Mouse (Mus musculus) neural tube, embryonic 11.5 days (tissue): ENCODE data around the gene Rpn2. TPM values are rescaled to one million over a fixed set of nuclear protein-coding genes. Genes with fewer than 3 reads are reported as not detected.

ENCODE experiments used
- ATAC-seq: fragments of 200-750 bp; cut with Nextera tagmentation; 2 replicates; pipeline ENCODE4 v1.8.0; 2017; ENCODE audit warnings: moderate number of reproducible peaks, mild to moderate bottlenecking, moderate TSS enrichment, moderate library complexity; ENCODE audit not compliant: insufficient read depth, low FRiP score, low TSS enrichment
- DNase-seq: peaks from one replicate; pipeline ENCODE4 v3.0.0-alpha.2; 2015; ENCODE audit warnings: low spot score
- H3K27ac ChIP-seq: fragments of 300-500 bp; sonication (generic); 2 replicates; pipeline ENCODE4 v1.5.1; 2014; ENCODE audit warnings: low read depth, mild to moderate bottlenecking, low read length
- H3K27me3 ChIP-seq: fragments of 300-500 bp; sonication (generic); 2 replicates; pipeline ENCODE4 v1.6.1; 2014; ENCODE audit warnings: mild to moderate bottlenecking, low read length, mixed read lengths; ENCODE audit not compliant: control insufficient read depth, insufficient read depth
- H3K36me3 ChIP-seq: fragments of 300-500 bp; sonication (generic); 2 replicates; pipeline ENCODE4 v1.6.1; 2014; ENCODE audit warnings: mild to moderate bottlenecking, low read length, moderate library complexity, mixed read lengths; ENCODE audit not compliant: control insufficient read depth, insufficient read depth
- H3K4me1 ChIP-seq: fragments of 300-500 bp; sonication (generic); 2 replicates; pipeline ENCODE4 v1.6.1; 2014; ENCODE audit warnings: low read length, mixed read lengths; ENCODE audit not compliant: control insufficient read depth, insufficient read depth
- H3K4me2 ChIP-seq: fragments of 300-500 bp; sonication (generic); 2 replicates; pipeline ENCODE4 v1.6.1; 2014; ENCODE audit warnings: low read depth, mild to moderate bottlenecking, moderate library complexity
- H3K4me3 ChIP-seq: fragments of 300-500 bp; sonication (generic); 2 replicates; pipeline ENCODE4 v1.5.1; 2014; ENCODE audit warnings: low read depth, low read length
- H3K9ac ChIP-seq: fragments of 300-500 bp; sonication (generic); 2 replicates; pipeline ENCODE4 v1.6.1; 2014; ENCODE audit warnings: mild to moderate bottlenecking, low read length
- H3K9me3 ChIP-seq: fragments of 300-500 bp; sonication (generic); 2 replicates; pipeline ENCODE4 v1.6.1; 2016; ENCODE audit warnings: low read length; ENCODE audit not compliant: control insufficient read depth
- WGBS: fragments of 180-500 bp; shearing (Covaris S2); extraction: QIAGEN DNeasy Blood & Tissue Kit; methylation state at CpG from one replicate; pipeline ENCODE4 v1.1.7; 2014; 5-methylcytosine and 5-hydroxymethylcytosine counted together
- polyA plus RNA-seq: library from polyadenylated mRNA; unstranded; fragments of >200 nt; fragmentation: Nextera tagmentation; extraction: Ambion mirVana; gene quantifications from 2 replicates; pipeline ENCODE4 v1.2.1, GENCODE M21; 2014

Gene Rpn2
- polyA plus RNA-seq, 1 experiment from 2014 or later, result 267 TPM

DNA sequence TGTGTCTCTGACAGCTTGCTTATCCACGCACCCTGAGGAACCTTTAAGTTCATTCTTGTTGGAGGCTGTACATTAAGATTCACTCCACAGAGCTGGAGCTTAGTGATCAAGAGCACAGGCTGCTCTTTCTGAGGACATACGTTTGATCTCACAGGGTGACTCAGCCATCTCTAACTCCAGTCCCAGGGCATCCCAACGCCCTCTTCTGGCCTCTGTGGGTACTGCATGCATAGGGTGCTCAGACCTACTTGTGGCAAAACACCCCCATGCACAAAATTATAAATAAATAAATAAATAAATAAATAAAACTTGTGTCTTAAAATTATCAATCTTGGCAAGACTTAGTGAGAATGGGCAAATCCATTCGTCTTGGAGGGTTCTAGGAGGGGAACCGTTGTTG is 59.8 kb downstream of the Rpn2 start:
- DNase-seq, result peak; percentile 72
- Histone ChIP-seq H3K9ac (no peak overlapping the region), H3K27ac (no peak overlapping the region), H3K4me1 (peaks cover 10% of the 10 kb centered on the region; the same call in 1 of the 2 replicates), H3K9me3 (no peaks in the 10 kb centered on the region), H3K36me3 (no peaks in the 10 kb centered on the region), H3K27me3 (no peaks in the 10 kb centered on the region), H3K4me2 (no peak overlapping the region), H3K4me3 (no peak overlapping the region)
- ATAC-seq, result no peak
- WGBS, result 35% methylated on average over 5 of the region's 5 CpGs

DNA sequence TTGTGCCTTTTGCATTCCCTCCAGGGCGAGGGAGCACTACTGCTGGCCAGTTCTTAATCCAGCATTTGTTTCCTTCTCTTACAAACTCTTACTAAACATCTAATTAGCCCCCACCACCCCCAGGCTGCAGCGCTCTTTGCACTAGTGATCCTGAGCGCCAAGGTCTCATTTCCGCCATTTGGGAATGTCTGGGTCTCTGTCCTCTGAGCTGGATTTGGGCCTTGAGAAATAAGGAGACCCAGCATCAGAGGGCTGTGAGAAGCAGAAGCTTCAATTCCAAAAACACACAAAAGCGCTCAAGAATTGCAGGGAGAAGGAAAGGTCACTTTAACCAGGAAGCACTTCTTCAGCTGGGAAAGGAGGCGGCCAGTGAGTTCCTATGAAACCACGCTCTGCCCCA is 60.7 kb downstream of the Rpn2 start:
- H3K36me3 ChIP-seq, result no peaks in the 10 kb centered on the region
- peaks cover 10% of the 10 kb centered on the region; the same call in 1 of the 2 replicates for H3K4me1 ChIP-seq
- H3K4me2 ChIP-seq, result no peak overlapping the region
- 82% methylated on average over 7 of the region's 7 CpGs for WGBS
- H3K9me3 ChIP-seq, result no peaks in the 10 kb centered on the region
- 0 out of 2 replicates have a peak overlapping the region, but pooled peaks have one; percentile 2 for H3K9ac ChIP-seq
- peak overlapping the region; percentile 77 for H3K27ac ChIP-seq
- no peak for DNase-seq
- no peak for ATAC-seq
- no peaks in the 10 kb centered on the region for H3K27me3 ChIP-seq
- no peak overlapping the region for H3K4me3 ChIP-seq

DNA sequence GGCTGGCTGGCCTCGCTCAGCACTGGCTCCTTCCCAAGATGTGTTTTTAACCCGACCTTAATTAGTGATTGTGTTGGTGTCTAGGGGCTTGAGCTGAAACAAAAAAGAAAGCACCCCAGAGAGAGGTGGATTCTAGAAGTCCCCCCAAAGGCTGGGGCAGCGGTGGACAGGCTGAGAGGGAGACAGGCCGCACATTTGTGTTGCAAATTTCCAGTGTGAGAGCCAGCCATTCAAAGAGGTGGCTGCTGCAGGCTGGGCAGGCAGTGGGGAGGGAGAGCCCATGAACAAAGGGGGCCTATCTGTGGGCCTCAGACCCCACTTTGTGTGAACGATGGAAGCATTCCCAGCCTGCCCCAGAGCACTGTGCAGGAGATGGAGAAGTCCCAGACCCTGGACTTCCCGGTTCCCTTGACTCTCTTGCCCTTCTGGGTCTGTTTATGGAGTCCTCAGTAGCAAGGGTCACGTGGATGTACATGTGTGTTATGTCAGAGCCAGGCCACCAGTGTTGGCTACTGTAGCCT is 61.5 kb downstream of the Rpn2 start:
- no peaks in the 10 kb centered on the region for H3K9me3 ChIP-seq
- no peak overlapping the region for H3K4me2 ChIP-seq
- 30% methylated on average over 7 of the region's 7 CpGs for WGBS
- H3K9ac ChIP-seq, result peak overlapping the region; percentile 38
- no peaks in the 10 kb centered on the region for H3K27me3 ChIP-seq
- no peak overlapping the region for H3K4me3 ChIP-seq
- DNase-seq (peak; percentile 53), ATAC-seq (peak; percentile 51; the same call in 1 of the 2 replicates)
- peak overlapping the region; percentile 77 for H3K27ac ChIP-seq
- peaks cover 10% of the 10 kb centered on the region; the same call in 1 of the 2 replicates for H3K4me1 ChIP-seq
- H3K36me3 ChIP-seq, result no peaks in the 10 kb centered on the region

DNA sequence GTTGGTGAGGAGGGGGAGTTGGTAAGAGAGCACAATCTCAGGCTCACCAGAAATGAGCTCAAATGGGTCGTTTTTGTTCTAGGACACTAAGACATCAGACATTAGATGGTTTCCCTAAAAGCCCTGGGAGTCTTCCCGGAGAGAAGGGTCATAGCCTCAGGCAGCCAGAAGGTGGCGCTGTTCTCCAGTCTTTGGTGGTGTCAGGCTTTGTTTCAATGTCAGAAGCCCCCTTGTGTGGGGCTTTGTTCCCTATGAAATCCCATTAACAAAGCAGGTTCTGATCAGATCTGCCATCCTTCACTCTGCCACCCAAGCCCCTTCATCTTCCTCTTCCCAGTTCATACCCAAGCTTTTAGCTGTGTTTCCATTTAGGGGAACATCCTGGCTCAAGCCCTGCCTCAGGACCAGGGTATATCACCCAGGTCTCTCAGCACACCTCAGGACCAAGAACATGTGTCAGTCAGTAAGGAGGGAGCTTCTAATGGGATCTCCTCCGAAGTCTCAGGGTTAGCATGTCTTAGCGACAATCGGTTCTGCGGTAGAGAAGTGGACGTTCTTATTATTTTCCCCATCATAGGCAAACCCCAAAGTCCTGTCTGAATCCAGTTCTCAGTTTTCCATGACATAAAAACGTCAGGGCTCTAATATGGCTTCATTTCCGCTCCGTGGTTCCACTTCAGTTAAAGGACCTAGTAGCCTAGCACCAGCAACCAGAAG is 62.9 kb downstream of the Rpn2 start:
- peak; percentile 39; the same call in 1 of the 2 replicates for ATAC-seq
- Histone ChIP-seq H3K27ac (peak overlapping the region; percentile 58), H3K9ac (peak overlapping the region; percentile 64), H3K27me3 (no peaks in the 10 kb centered on the region), H3K4me3 (no peak overlapping the region), H3K4me1 (peaks cover 10% of the 10 kb centered on the region; the same call in 1 of the 2 replicates), H3K4me2 (no peak overlapping the region), H3K36me3 (no peaks in the 10 kb centered on the region), H3K9me3 (no peaks in the 10 kb centered on the region)
- peak; percentile 87 for DNase-seq
- WGBS, result 47% methylated on average over 11 of the region's 11 CpGs

DNA sequence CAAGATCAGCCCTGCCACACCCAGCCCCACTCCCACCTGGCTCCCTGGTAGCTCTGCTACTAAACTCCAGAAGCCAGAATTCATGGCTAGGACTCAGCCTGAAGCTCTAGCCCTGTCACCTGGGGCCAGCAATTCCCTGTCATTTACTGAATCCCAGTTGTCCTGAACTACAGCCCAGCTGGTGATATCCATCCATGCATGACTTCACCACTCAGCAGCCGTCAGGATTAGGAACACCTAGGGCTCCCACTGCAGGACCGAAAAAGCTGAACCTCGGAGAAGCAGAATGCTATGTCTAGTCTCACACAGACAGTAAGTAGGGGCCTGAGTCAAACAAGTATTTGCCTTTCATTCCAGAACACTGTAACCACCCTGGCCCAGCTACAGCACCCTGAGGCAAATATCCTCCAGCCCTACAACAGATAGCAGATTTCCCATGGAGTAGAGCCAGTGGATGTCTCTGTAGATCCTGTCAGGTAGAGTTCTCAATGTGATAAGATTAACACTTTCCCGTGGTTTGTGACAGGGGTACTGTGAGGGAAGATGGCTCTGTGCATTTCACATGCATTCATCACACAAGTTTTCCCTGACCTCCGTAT is 63.6 kb downstream of the Rpn2 start:
- H3K4me3 ChIP-seq, result no peak overlapping the region
- DNase-seq (no peak), ATAC-seq (peak; percentile 13; the same call in 1 of the 2 replicates)
- H3K9me3 ChIP-seq, result no peaks in the 10 kb centered on the region
- no peaks in the 10 kb centered on the region for H3K36me3 ChIP-seq
- WGBS, result 57% methylated on average over 5 of the region's 5 CpGs
- peak overlapping the region; percentile 58 for H3K27ac ChIP-seq
- no peak overlapping the region for H3K9ac ChIP-seq
- H3K4me2 ChIP-seq, result no peak overlapping the region
- no peaks in the 10 kb centered on the region for H3K27me3 ChIP-seq
- H3K4me1 ChIP-seq, result peaks cover 10% of the 10 kb centered on the region; the same call in 1 of the 2 replicates

DNA sequence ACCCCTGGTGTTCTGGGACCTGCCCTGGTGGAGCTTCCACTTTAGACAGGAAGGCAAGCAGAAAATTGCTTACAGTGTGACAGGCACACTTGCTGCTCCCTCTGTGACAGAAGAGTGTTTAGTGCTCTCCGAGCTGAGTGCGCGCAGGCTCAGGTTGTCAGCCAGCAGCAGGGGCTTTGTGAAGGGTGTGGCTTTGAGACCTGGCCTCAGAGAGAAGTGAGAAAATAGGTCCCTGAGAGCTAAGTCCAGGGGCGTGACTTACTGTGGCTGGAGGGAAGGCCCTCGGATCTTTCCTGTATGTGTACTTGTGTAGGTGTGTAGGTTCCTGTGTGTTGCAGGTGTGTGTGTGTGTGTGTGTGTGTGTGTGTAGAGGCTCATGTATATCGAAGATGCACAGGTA is 64.5 kb downstream of the Rpn2 start:
- 64% methylated on average over 6 of the region's 6 CpGs for WGBS
- Histone ChIP-seq H3K27ac (no peak overlapping the region), H3K36me3 (no peaks in the 10 kb centered on the region), H3K27me3 (no peaks in the 10 kb centered on the region), H3K4me3 (no peak overlapping the region), H3K4me1 (peaks cover 10% of the 10 kb centered on the region; the same call in 1 of the 2 replicates), H3K9ac (no peak overlapping the region), H3K4me2 (no peak overlapping the region), H3K9me3 (no peaks in the 10 kb centered on the region)
- ATAC-seq, result no peak
- no peak for DNase-seq

DNA sequence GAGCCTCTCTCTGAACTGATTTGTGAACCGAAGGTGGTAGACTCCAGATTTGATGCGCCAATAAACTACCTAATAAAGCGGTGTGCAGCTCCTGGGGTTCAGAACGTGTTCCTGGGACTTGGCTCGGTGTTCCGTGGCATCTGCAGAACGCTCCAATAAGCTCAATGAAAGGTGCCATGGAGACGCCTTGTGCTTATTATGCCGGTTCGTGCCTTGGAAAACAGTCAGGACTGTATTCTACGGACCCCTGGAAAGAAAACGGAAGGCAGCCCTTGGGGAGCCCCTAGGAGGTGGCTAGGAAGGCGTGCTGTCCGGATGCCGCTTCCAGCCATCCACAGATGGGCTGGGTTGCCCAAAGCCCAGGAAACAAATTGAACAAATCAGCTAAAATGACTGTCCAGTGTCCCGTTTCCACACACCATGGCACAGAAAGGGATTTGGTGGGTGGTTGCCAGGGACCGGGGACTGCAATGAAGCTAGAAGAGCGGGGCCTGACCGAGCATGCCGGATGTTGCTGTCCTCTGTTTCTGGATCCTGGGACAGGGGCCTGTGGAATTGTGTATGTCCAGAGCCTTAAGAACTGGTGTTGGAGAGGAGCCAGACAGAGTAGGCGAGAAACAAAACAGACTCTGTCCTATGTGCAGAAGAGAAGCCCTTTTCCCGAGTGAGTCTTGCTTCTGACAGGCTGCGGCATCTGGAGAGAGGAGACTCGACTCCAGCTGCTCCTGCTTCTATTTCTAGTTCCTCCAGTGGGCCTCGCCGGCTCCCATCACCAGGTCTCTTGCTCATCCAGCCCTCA is 68.7 kb downstream of the Rpn2 start, which contains the start of gene Ghrh:
Gene Ghrh (minus strand): TSS at position 146 of the 799 bp plus-strand sequence.
- H3K9me3 ChIP-seq, result no peaks in the 10 kb centered on the region
- H3K4me1 ChIP-seq, result 0 out of 2 replicates have a peak, but pooled peaks cover under 1% of the 10 kb centered on the region
- H3K4me2 ChIP-seq, result no peak within 1 kb of the TSS
- peak; percentile 16 for DNase-seq
- WGBS, result 79% methylated on average over 26 of the region's 26 CpGs
- no peak within 1 kb of the TSS for H3K4me3 ChIP-seq
- no peaks in the 10 kb centered on the region for H3K36me3 ChIP-seq
- ATAC-seq, result no peak
- no peak within 1 kb of the TSS for H3K9ac ChIP-seq
- no peaks in the 10 kb centered on the region for H3K27me3 ChIP-seq
- H3K27ac ChIP-seq, result no peak within 1 kb of the TSS

DNA sequence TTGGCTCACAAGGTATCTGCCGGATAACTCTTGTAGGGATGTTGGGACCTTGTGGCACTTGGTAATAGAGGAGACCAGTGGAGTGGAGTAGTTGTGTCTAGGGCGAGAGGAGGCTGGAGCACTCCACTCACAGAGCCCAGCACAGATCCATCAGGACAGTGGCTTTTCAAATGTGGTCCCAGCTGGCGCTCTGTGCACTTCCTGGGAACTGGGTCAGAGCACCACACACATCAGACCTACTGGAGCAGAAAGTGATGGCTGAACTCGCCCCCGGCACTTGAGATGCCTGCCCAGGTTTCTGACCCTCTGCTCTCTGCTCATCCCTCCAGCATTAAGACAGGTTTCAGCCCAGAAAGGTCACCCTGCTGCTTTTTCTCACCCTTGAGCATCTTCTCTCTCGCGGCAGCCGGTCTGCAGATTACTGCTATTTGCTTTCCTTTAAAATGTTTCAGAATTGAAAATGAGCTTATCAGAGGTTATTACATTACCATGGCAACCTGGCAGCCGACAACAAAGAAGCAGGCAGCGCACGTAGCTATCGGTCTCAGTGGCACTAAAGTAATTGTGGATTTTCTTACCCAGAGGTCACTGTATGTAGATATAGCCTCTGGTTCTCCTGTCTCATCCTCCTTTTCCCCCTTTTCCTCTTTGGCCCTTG is 70.4 kb downstream of the Rpn2 start:
- Histone ChIP-seq H3K9ac (no peak overlapping the region), H3K4me1 (no peaks in the 10 kb centered on the region), H3K36me3 (no peaks in the 10 kb centered on the region), H3K4me2 (no peak overlapping the region), H3K4me3 (no peak overlapping the region), H3K27me3 (no peaks in the 10 kb centered on the region), H3K27ac (0 out of 2 replicates have a peak overlapping the region, but pooled peaks have one; percentile 11), H3K9me3 (no peaks in the 10 kb centered on the region)
- ATAC-seq (no peak), DNase-seq (peak; percentile 29)
- WGBS, result 64% methylated on average over 12 of the region's 12 CpGs
